Mouse (Mus musculus) stomach, postnatal 0 days (tissue): ENCODE measurements around the gene Krt71. TPM values are rescaled to one million over a fixed set of nuclear protein-coding genes. Genes with fewer than 3 reads are reported as not detected.
"Not testable (repeated sequence)": the region's sequence is repeated elsewhere in the genome, so short reads cannot be mapped to it uniquely, and the experiment has no call there.

Source experiments
- ATAC-seq: fragments of 200-750 bp; cut with Nextera tagmentation; 2 replicates; pipeline ENCODE4 v1.8.0; 2017; ENCODE audit not compliant: low FRiP score, low TSS enrichment
- DNase-seq: peaks from one replicate; pipeline ENCODE4 v3.0.0-alpha.2; 2016; ENCODE audit warnings: low spot score
- H3K27ac ChIP-seq: fragments of 300-500 bp; sonication (generic); replicated peaks from 2 replicates; pipeline ENCODE4 v1.5.1; 2014; ENCODE audit warnings: mild to moderate bottlenecking, control low read depth
- H3K27me3 ChIP-seq: fragments of 300-500 bp; sonication (generic); 2 replicates; pipeline ENCODE4 v1.6.1; 2014; ENCODE audit warnings: low read length; ENCODE audit not compliant: control insufficient read depth, insufficient read depth
- H3K36me3 ChIP-seq: fragments of 300-500 bp; sonication (generic); 2 replicates; pipeline ENCODE4 v1.6.1; 2014; ENCODE audit warnings: low read length, mixed read lengths; ENCODE audit not compliant: control insufficient read depth, insufficient read depth
- H3K4me1 ChIP-seq: fragments of 300-500 bp; sonication (generic); replicated peaks from 2 replicates; pipeline ENCODE4 v1.6.1; 2014; ENCODE audit warnings: antibody characterized with exemption; ENCODE audit not compliant: control insufficient read depth, insufficient read depth
- H3K4me2 ChIP-seq: fragments of 300-500 bp; sonication (generic); replicated peaks from 2 replicates; pipeline ENCODE4 v1.6.1; 2014; ENCODE audit warnings: low read depth, mild to moderate bottlenecking, control low read depth, moderate library complexity
- H3K4me3 ChIP-seq: fragments of 300-500 bp; sonication (generic); 2 replicates; pipeline ENCODE4 v1.5.1; 2014; ENCODE audit warnings: low read depth, low read length, control low read depth
- H3K9ac ChIP-seq: fragments of 300-500 bp; sonication (generic); 2 replicates; pipeline ENCODE4 v1.6.1; 2014; ENCODE audit warnings: mild to moderate bottlenecking, low read length, control low read depth, mixed read lengths
- H3K9me3 ChIP-seq: fragments of 300-500 bp; sonication (generic); 2 replicates; pipeline ENCODE4 v1.6.1; 2016; ENCODE audit warnings: low read length; ENCODE audit not compliant: control insufficient read depth
- CTCF ChIP-seq: IDR thresholded peaks from 2 replicates; pipeline ENCODE4 v1.5.1; 2016; ENCODE audit warnings: antibody characterized with exemption, low read depth, mild to moderate bottlenecking, moderate library complexity
- EP300 ChIP-seq: optimal IDR thresholded peaks from 2 replicates; pipeline ENCODE3; 2016; ENCODE audit warnings: antibody characterized with exemption
- WGBS: fragments of 180-500 bp; shearing (Covaris S2); extraction: QIAGEN DNeasy Blood & Tissue Kit; methylation state at CpG from one replicate; pipeline ENCODE4 v1.1.7; 2014; 5-methylcytosine and 5-hydroxymethylcytosine counted together
- microRNA-seq: library from miRNA; unstranded; fragments of <30 nt; microRNA quantifications from one replicate; pipeline ENCODE4, GENCODE M21; 2016
- polyA plus RNA-seq: library from polyadenylated mRNA; unstranded; fragments of >200 nt; fragmentation: Nextera tagmentation; extraction: Ambion mirVana; gene quantifications from 2 replicates; pipeline ENCODE4 v1.2.1, GENCODE M21; 2015

Gene Krt71
- polyA plus RNA-seq, 1 experiment from 2014 or later: not detected

- no peak overlapping the region for H3K9ac ChIP-seq
- no peak overlapping the region for H3K4me2 ChIP-seq
- DNase-seq (peak; percentile 4), ATAC-seq (no peak)
- no peaks in the 10 kb centered on the region for H3K27me3 ChIP-seq
- no peak overlapping the region for H3K4me3 ChIP-seq
- no peaks in the 10 kb centered on the region for H3K4me1 ChIP-seq
- 72% methylated on average over 8 of the region's 8 CpGs for WGBS
- H3K36me3 ChIP-seq: no peaks in the 10 kb centered on the region
- H3K9me3 ChIP-seq: no peaks in the 10 kb centered on the region
- H3K27ac ChIP-seq: no peak overlapping the region
- TF ChIP-seq CTCF (no peak), EP300 (no peak)
Observed at GRCm38 (mm10) chr15:101699866-101700265, 43.0 kb downstream of the Krt71 start.

- Histone ChIP-seq H3K27ac (no peak overlapping the region), H3K9ac (no peak overlapping the region), H3K4me3 (no peak overlapping the region), H3K9me3 (no peaks in the 10 kb centered on the region), H3K27me3 (no peaks in the 10 kb centered on the region), H3K36me3 (no peaks in the 10 kb centered on the region), H3K4me2 (no peak overlapping the region), H3K4me1 (no peaks in the 10 kb centered on the region)
- no peak for TF ChIP-seq EP300
- 48% methylated on average over 3 of the region's 3 CpGs for WGBS
- ATAC-seq: no peak
- DNase-seq: peak; percentile 11
Observed at GRCm38 (mm10) chr15:101699192-101699591, 43.7 kb downstream of the Krt71 start.

GRCm38 (mm10) chr15:101697326-101698188, 45.4 kb downstream of the Krt71 start:
- Histone ChIP-seq H3K9ac (no peak overlapping the region), H3K9me3 (no peaks in the 10 kb centered on the region), H3K4me3 (no peak overlapping the region), H3K27me3 (no peaks in the 10 kb centered on the region), H3K4me2 (no peak overlapping the region), H3K36me3 (no peaks in the 10 kb centered on the region), H3K27ac (no peak overlapping the region), H3K4me1 (no peaks in the 10 kb centered on the region)
- ATAC-seq (no peak), DNase-seq (peak; percentile 11)
- 57% methylated on average over 8 of the region's 8 CpGs for WGBS
- TF ChIP-seq CTCF (no peak; the same call in 1 of the 2 replicates), EP300 (no peak)

GRCm38 (mm10) chr15:101694207-101694606, 48.7 kb downstream of the Krt71 start, which contains the start of gene Krt6a:
Krt6a (minus strand) TSS chr15:101694307.
- H3K4me2 ChIP-seq: no peak within 1 kb of the TSS
- H3K27ac ChIP-seq: no peak within 1 kb of the TSS
- H3K36me3 ChIP-seq: no peaks in the 10 kb centered on the region
- no peaks in the 10 kb centered on the region for H3K9me3 ChIP-seq
- no peak within 1 kb of the TSS for H3K9ac ChIP-seq
- TF ChIP-seq CTCF (no peak), EP300 (no peak)
- no peaks in the 10 kb centered on the region for H3K27me3 ChIP-seq
- H3K4me1 ChIP-seq: no peaks in the 10 kb centered on the region
- no peak for DNase-seq
- no peak for ATAC-seq
- WGBS: 65% methylated on average over 5 of the region's 5 CpGs
- H3K4me3 ChIP-seq: no peak within 1 kb of the TSS

GRCm38 (mm10) chr15:101690460-101690859, 52.4 kb downstream of the Krt71 start:
- WGBS: 91% methylated on average over 5 of the region's 5 CpGs
- not testable (repeated sequence) for H3K27me3 ChIP-seq, H3K4me2 ChIP-seq, H3K9ac ChIP-seq, H3K9me3 ChIP-seq, H3K4me3 ChIP-seq, H3K27ac ChIP-seq, H3K36me3 ChIP-seq, H3K4me1 ChIP-seq, ATAC-seq, DNase-seq

- Histone ChIP-seq H3K4me3 (no peak overlapping the region), H3K27ac (no peak overlapping the region), H3K9ac (no peak overlapping the region), H3K9me3 (no peaks in the 10 kb centered on the region), H3K4me2 (no peak overlapping the region), H3K27me3 (no peaks in the 10 kb centered on the region), H3K36me3 (no peaks in the 10 kb centered on the region), H3K4me1 (no peaks in the 10 kb centered on the region)
- ATAC-seq (no peak), DNase-seq (no peak)
- 49% methylated on average over 2 of the region's 2 CpGs for WGBS
- no peak for TF ChIP-seq CTCF
- TF ChIP-seq EP300: no peak
Observed at GRCm38 (mm10) chr15:101688161-101688560, 54.7 kb downstream of the Krt71 start.

Small RNAs within 50 kb of the gene (microRNA-seq; reads per million reads assigned to microRNA genes)
- gene Gm44323 (not detected), gene Gm44342 (not detected)

Other genes with a start within 250 kb of the Krt71 start
- not detected in 2 replicates for gene Gm49425, start 225.8 kb downstream of the Krt71 start, polyA plus RNA-seq
- 0.10 and 0.15 TPM in 2 replicates for gene Krt84, start 210.3 kb downstream of the Krt71 start, polyA plus RNA-seq
- gene Krt82, start 192.4 kb downstream of the Krt71 start, polyA plus RNA-seq: 0.06 TPM in 1 of 2 replicates, not detected in the other
- 0.18 and 0.21 TPM in 2 replicates for gene Krt90, start 180.2 kb downstream of the Krt71 start, polyA plus RNA-seq
- 0.57 and 0.94 TPM in 2 replicates for gene Krt75, start 169.2 kb downstream of the Krt71 start, polyA plus RNA-seq
- gene Gm5414, start 114.9 kb downstream of the Krt71 start, polyA plus RNA-seq: not detected in 2 replicates
- 0.10 TPM in 1 of 2 replicates, not detected in the other for gene Gm5478, start 95.7 kb downstream of the Krt71 start, polyA plus RNA-seq
- gene Krt6b, start 62.8 kb downstream of the Krt71 start, polyA plus RNA-seq: 3.3 and 4.7 TPM in 2 replicates
- gene Krt6a, start 48.8 kb downstream of the Krt71 start, polyA plus RNA-seq: 30.7 and 42.9 TPM in 2 replicates
- gene Krt5, start 30.2 kb downstream of the Krt71 start, polyA plus RNA-seq: 504 and 557 TPM in 2 replicates
- not detected in 2 replicates for gene Krt72, start 43.4 kb upstream of the Krt71 start, polyA plus RNA-seq
- not detected in 2 replicates for gene Krt73, start 59.2 kb upstream of the Krt71 start, polyA plus RNA-seq
- gene Krt2, start 75.1 kb upstream of the Krt71 start, polyA plus RNA-seq: not detected in 2 replicates
- 588 and 700 TPM in 2 replicates for gene Krt1, start 107.7 kb upstream of the Krt71 start, polyA plus RNA-seq
- 5.1 and 5.3 TPM in 2 replicates for gene Krt77, start 126.6 kb upstream of the Krt71 start, polyA plus RNA-seq
- 1.9 and 2.2 TPM in 2 replicates for gene Krt76, start 149.8 kb upstream of the Krt71 start, polyA plus RNA-seq
- 4,471 and 4,814 TPM in 2 replicates for gene Krt4, start 181.6 kb upstream of the Krt71 start, polyA plus RNA-seq
- gene Krt79, start 197.2 kb upstream of the Krt71 start, polyA plus RNA-seq: 12.2 and 14.3 TPM in 2 replicates
- gene Krt78, start 211.2 kb upstream of the Krt71 start, polyA plus RNA-seq: 49.3 and 73.4 TPM in 2 replicates